Mouse (Mus musculus): ENCODE measurements around the gene Gdf2. TPM values are rescaled to one million over a fixed set of nuclear protein-coding genes. Genes with fewer than 3 reads are reported as not detected.

Gdf2 gene
- total and polyA plus RNA-seq, 3 experiments: not detected

GRCm38 (mm10) chr14:33932935-33933703, 7.7 kb upstream of the Gdf2 start:
- DNase-seq (ENCODE audit: low read depth, low spot score): no peak
- TF ChIP-seq MXI1 (IDR thresholded peaks at IDR 0.05; ENCODE audit: low read depth, low read length) (no peak), KAT2A (conservative IDR thresholded peaks at IDR 0.05; ENCODE audit: low read depth, low read length) (no peak), CTCF (IDR thresholded peaks at IDR 0.05 in 2 of 3, conservative IDR thresholded peaks at IDR 0.05 in 1 of 3; ENCODE audit: control insufficient read depth in 1 of 3, insufficient read depth in 1 of 3, low read depth in 2 of 3, low read length in 3 of 3, poor library complexity in 1 of 3, severe bottlenecking in 1 of 3) (peak in 1 of 3 experiments; percentile 33; a peak in 3 of 6 replicates), USF2 (IDR thresholded peaks at IDR 0.05; ENCODE audit: borderline replicate concordance in 1 of 2, insufficient read depth in 1 of 2, low read depth in 1 of 2, low read length in 2 of 2) (no peak)
- H3K4me1 ChIP-seq (ENCODE audit: control insufficient read depth in 1 of 2, insufficient read depth in 2 of 2, low read length in 2 of 2): no peaks in the 10 kb centered on the region

DNA sequence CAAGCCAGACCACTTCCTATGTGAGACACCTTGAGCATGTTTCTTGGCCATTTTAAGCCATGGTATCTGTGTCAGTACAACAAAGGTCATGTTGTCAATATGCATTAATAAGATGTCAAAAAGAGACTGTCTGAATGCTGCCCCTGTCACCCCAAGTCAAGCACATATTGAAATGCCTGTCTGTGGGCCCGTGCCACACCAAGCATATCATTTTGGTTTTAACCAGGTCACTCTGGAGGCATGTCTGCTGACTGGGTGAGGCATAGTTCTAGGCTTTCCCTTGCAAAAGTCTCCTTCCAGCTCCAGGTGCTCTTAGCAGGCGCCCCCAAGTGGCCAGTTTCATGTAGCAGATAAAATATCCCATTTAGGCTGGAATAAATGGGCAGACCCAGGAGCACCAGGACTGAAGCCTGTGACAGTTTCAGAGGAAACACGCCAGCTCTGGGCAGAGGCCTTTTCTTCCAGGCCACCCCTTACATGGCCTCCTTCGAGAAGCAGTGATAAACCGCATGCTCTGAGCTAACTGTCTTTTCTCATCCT, 7.0 kb upstream of the Gdf2 start:
- H3K4me1 ChIP-seq (ENCODE audit: control insufficient read depth in 1 of 2, insufficient read depth in 2 of 2, low read length in 2 of 2): no peaks in the 10 kb centered on the region
- H3K36me3 ChIP-seq (ENCODE audit: control insufficient read depth in 1 of 2, insufficient read depth in 2 of 2, low read length in 2 of 2): no peaks in the 10 kb centered on the region
- H3K9ac ChIP-seq (ENCODE audit: control insufficient read depth, low read depth, low read length, poor library complexity, severe bottlenecking): no peak overlapping the region
- H3K9me3 ChIP-seq (replicated peaks; ENCODE audit: insufficient read depth, low read length): no peaks in the 10 kb centered on the region
- no peak for DNase-seq (ENCODE audit: low read depth, low spot score)
- no peaks in the 10 kb centered on the region for H3K27me3 ChIP-seq (ENCODE audit: control insufficient read depth in 1 of 2, insufficient read depth in 2 of 2, low read length in 2 of 2)
- TF ChIP-seq MXI1 (IDR thresholded peaks at IDR 0.05; ENCODE audit: low read depth, low read length): no peak
- TF ChIP-seq ZNF384 (IDR thresholded peaks at IDR 0.05; ENCODE audit: low read depth, low read length): no peak
- no peak for TF ChIP-seq KAT2A (conservative IDR thresholded peaks at IDR 0.05; ENCODE audit: low read depth, low read length)
- TF ChIP-seq GABPA (IDR thresholded peaks at IDR 0.05; ENCODE audit: low read depth, low read length): no peak
- no peak for TF ChIP-seq JUND (IDR thresholded peaks at IDR 0.05; ENCODE audit: low read depth, low read length)
- no peak for TF ChIP-seq TAL1 (IDR thresholded peaks at IDR 0.05; ENCODE audit: low read length)
- no peak for TF ChIP-seq TCF12 (IDR thresholded peaks at IDR 0.05; ENCODE audit: low read depth, low read length)
- H3K27ac ChIP-seq (ENCODE audit: control insufficient read depth, low read depth, low read length): no peak overlapping the region
- H3K4me3 ChIP-seq (ENCODE audit: control insufficient read depth in 1 of 2, insufficient read depth in 1 of 2, low read depth in 2 of 2, low read length in 2 of 2): no peak overlapping the region
- H3K79me2 ChIP-seq (ENCODE audit: control insufficient read depth, insufficient read depth, low read length, poor library complexity): no peaks in the 10 kb centered on the region

More at GRCm38 (mm10) chr14:33932935-33933703, 7.7 kb upstream of the Gdf2 start:
- Histone ChIP-seq H3K9ac (ENCODE audit: control insufficient read depth, low read depth, low read length, poor library complexity, severe bottlenecking) (no peak overlapping the region), H3K27me3 (ENCODE audit: control insufficient read depth in 1 of 2, insufficient read depth in 2 of 2, low read length in 2 of 2) (no peaks in the 10 kb centered on the region), H3K9me3 (replicated peaks; ENCODE audit: insufficient read depth, low read length) (no peaks in the 10 kb centered on the region), H3K27ac (ENCODE audit: control insufficient read depth, low read depth, low read length) (no peak overlapping the region), H3K4me3 (ENCODE audit: control insufficient read depth in 1 of 2, insufficient read depth in 1 of 2, low read depth in 2 of 2, low read length in 2 of 2) (no peak overlapping the region), H3K79me2 (ENCODE audit: control insufficient read depth, insufficient read depth, low read length, poor library complexity) (no peaks in the 10 kb centered on the region), H3K36me3 (ENCODE audit: control insufficient read depth in 1 of 2, insufficient read depth in 2 of 2, low read length in 2 of 2) (no peaks in the 10 kb centered on the region)

DNA sequence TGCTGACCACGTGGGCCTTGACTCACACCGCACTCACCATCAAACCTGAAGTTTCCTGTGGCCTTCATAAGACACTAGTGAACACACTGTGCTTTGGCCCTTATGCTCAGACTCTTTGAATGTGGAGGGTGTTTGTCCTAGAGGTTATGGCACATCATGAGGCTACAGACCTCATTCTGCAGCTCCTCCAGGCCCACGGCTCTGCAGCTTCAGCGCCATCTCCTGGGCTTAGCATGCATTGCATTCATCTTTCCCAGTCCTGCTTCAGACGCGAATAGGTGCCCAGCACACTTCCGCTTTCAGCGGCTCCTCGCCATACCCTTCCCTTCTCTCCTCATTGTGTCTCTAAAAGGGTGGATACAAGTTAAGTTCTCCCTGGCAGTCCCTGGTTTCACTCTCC, 1.7 kb upstream of the Gdf2 start:
- Histone ChIP-seq H3K9ac (ENCODE audit: control insufficient read depth, low read depth, low read length, poor library complexity, severe bottlenecking) (no peak overlapping the region), H3K4me3 (ENCODE audit: control insufficient read depth in 1 of 2, insufficient read depth in 1 of 2, low read depth in 2 of 2, low read length in 2 of 2) (no peak overlapping the region), H3K27ac (ENCODE audit: control insufficient read depth, low read depth, low read length) (no peak overlapping the region), H3K27me3 (ENCODE audit: control insufficient read depth in 1 of 2, insufficient read depth in 2 of 2, low read length in 2 of 2) (no peaks in the 10 kb centered on the region), H3K4me1 (ENCODE audit: control insufficient read depth in 1 of 2, insufficient read depth in 2 of 2, low read length in 2 of 2) (no peaks in the 10 kb centered on the region), H3K9me3 (replicated peaks; ENCODE audit: insufficient read depth, low read length) (no peaks in the 10 kb centered on the region), H3K36me3 (ENCODE audit: control insufficient read depth in 1 of 2, insufficient read depth in 2 of 2, low read length in 2 of 2) (no peaks in the 10 kb centered on the region), H3K79me2 (ENCODE audit: control insufficient read depth, insufficient read depth, low read length, poor library complexity) (no peaks in the 10 kb centered on the region)
- no peak for DNase-seq (ENCODE audit: low read depth, low spot score)
- TF ChIP-seq BHLHE40 (IDR thresholded peaks at IDR 0.05; ENCODE audit: borderline replicate concordance, low read depth, low read length): no peak
- TF ChIP-seq CTCF (IDR thresholded peaks at IDR 0.05 in 2 of 3, conservative IDR thresholded peaks at IDR 0.05 in 1 of 3; ENCODE audit: control insufficient read depth in 1 of 3, insufficient read depth in 1 of 3, low read depth in 2 of 3, low read length in 3 of 3, poor library complexity in 1 of 3, severe bottlenecking in 1 of 3): peak in 1 of 3 experiments; percentile 2; a peak in 1 of 6 replicates
- TF ChIP-seq ZC3H11A (IDR thresholded peaks at IDR 0.05; ENCODE audit: low read depth, low read length): no peak
- no peak for TF ChIP-seq KAT2A (conservative IDR thresholded peaks at IDR 0.05; ENCODE audit: low read depth, low read length)
- TF ChIP-seq ZNF384 (IDR thresholded peaks at IDR 0.05; ENCODE audit: low read depth, low read length): no peak
- TF ChIP-seq MAFK (IDR thresholded peaks at IDR 0.05; ENCODE audit: borderline replicate concordance, low read depth, low read length): no peak
- no peak for TF ChIP-seq NRF1 (IDR thresholded peaks at IDR 0.05; ENCODE audit: insufficient read depth, low read depth, low read length, poor library complexity, severe bottlenecking)
